Mouse (Mus musculus) CH12.LX (cell line): ENCODE measurements at regions not wholly inside any gene's neighbourhood (a gene's known extent, or its start where the extent isn't known, plus 50 kb on each side); places are given as distances from the start of the nearest gene placed in this dataset.

Source experiments
- CHD2 ChIP-seq: IDR thresholded peaks from 2 replicates; pipeline ENCODE4 v1.6.1; 2011; ENCODE audit warnings: low read length, improper control_type of control experiment
- CTCF ChIP-seq, 2 experiments: IDR thresholded peaks in 1 of 2; conservative IDR thresholded peaks in 1 of 2; 2 replicates each; pipeline ENCODE4 v1.5.1; 2011 to 2012; ENCODE audit warnings: low read depth in 2 of 2, low read length in 2 of 2, improper control_type of control experiment in 1 of 2, inconsistent platforms in 1 of 2, mild to moderate bottlenecking in 1 of 2, moderate library complexity in 1 of 2
- GABPA ChIP-seq: IDR thresholded peaks from 2 replicates; pipeline ENCODE4 v1.6.1; 2012; ENCODE audit warnings: low read depth, low read length, improper control_type of control experiment, inconsistent platforms; ENCODE audit not compliant: insufficient replicate concordance
- POLR2A ChIP-seq: IDR thresholded peaks from 2 replicates; pipeline ENCODE4 v1.6.1; 2011; ENCODE audit warnings: low read depth, mild to moderate bottlenecking, improper control_type of control experiment, low read length
- USF1 ChIP-seq: IDR thresholded peaks from 2 replicates; pipeline ENCODE4 v1.6.1; 2014; ENCODE audit warnings: low read depth, mild to moderate bottlenecking, inconsistent platforms, low read length, improper control_type of control experiment
- ZC3H11A ChIP-seq: IDR thresholded peaks from 2 replicates; pipeline ENCODE4 v1.6.1; 2012; ENCODE audit warnings: low read depth, mild to moderate bottlenecking, inconsistent platforms, low read length, improper control_type of control experiment
- ZKSCAN1 ChIP-seq: IDR thresholded peaks from 2 replicates; pipeline ENCODE4 v1.6.1; 2012; ENCODE audit warnings: low read depth, inconsistent platforms, low read length, improper control_type of control experiment, borderline replicate concordance

GRCm38 (mm10) chr12:80014598-80014983 lies 98.2 kb downstream of the Zfp36l1 start:
- TF ChIP-seq GABPA (no peak), ZKSCAN1 (no peak), POLR2A (no peak), CTCF (conservative IDR thresholded peaks at IDR 0.05 in 1 of 2, IDR thresholded peaks at IDR 0.05 in 1 of 2; ENCODE audit: low read depth in 2 of 2, low read length in 2 of 2) (no peak), CHD2 (no peak), USF1 (no peak), ZC3H11A (no peak)
